Mouse (Mus musculus): Measurements from ENCODE around the gene Tpsab1. TPM values are rescaled to one million over a fixed set of nuclear protein-coding genes. Genes with fewer than 3 reads are reported as not detected.

The Tpsab1 gene
- polyA plus RNA-seq, 1 experiment: 0.44 TPM

DNA sequence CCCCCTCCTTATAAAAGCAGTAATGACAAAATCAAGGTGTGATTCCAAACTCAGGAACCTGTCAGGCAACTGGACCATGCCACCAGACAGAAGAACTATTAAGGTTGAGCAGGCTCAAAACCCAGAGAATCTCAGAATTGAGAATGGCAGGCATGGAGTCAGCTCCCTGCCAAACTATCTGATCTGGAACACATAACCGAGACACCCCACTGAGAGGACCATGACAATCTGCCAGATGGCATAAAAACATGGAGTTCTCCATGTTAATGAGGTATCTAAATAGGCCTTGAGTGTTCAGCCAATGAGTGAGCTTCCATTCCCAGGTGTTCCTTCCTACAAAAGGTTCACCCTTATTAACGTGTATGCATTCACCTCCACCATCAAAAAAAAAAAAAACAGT is 15.9 kb upstream of the Tpsab1 start:
- Histone ChIP-seq H3K27ac (ENCODE audit: control insufficient read depth, insufficient read depth, low read length) (no peak overlapping the region), H3K4me1 (replicated peaks; ENCODE audit: control insufficient read depth, insufficient read depth, low read length) (no peaks in the 10 kb centered on the region), H3K27me3 (ENCODE audit: control insufficient read depth, insufficient read depth, low read length) (no peaks in the 10 kb centered on the region), H3K4me3 (ENCODE audit: control insufficient read depth, insufficient read depth, low read length) (no peak overlapping the region), H3K36me3 (ENCODE audit: control insufficient read depth, insufficient read depth, low read length) (no peaks in the 10 kb centered on the region)
- no peak for DNase-seq
- WGBS: 65% methylated on average over 2 of the region's 2 CpGs
- TF ChIP-seq CTCF (IDR thresholded peaks at IDR 0.05; ENCODE audit: borderline replicate concordance, control insufficient read depth, extremely low read depth, insufficient read depth, low read length, poor library complexity) (no peak), POLR2A (IDR thresholded peaks at IDR 0.05; ENCODE audit: control insufficient read depth, extremely low read depth, insufficient read depth, low read length, poor library complexity) (no peak)

DNA sequence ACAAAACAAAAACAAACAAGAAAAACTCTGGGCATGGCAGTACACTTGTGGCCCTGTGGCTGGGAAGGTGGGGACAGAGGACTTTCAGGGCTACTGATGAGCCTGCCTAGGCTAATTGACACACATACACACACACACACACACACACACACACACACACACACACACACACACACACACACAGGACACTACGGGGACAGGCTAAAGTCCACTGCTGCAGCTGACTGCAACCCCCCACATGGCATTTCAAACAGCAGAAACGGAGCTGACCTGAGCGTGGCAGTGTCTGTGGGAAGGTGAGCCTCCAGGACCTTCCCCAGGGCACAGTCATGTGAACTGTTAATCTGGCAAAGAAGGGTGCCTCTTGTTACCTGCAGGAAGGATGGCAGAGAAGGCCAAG is 3.9 kb downstream of the Tpsab1 start:
- Histone ChIP-seq H3K4me3 (ENCODE audit: control insufficient read depth, insufficient read depth, low read length) (no peak overlapping the region), H3K4me1 (replicated peaks; ENCODE audit: control insufficient read depth, insufficient read depth, low read length) (no peaks in the 10 kb centered on the region), H3K27me3 (ENCODE audit: control insufficient read depth, insufficient read depth, low read length) (no peaks in the 10 kb centered on the region), H3K36me3 (ENCODE audit: control insufficient read depth, insufficient read depth, low read length) (no peaks in the 10 kb centered on the region), H3K27ac (ENCODE audit: control insufficient read depth, insufficient read depth, low read length) (no peak overlapping the region)
- DNase-seq: no peak
- no peak for TF ChIP-seq POLR2A (IDR thresholded peaks at IDR 0.05; ENCODE audit: control insufficient read depth, extremely low read depth, insufficient read depth, low read length, poor library complexity)
- no peak for TF ChIP-seq CTCF (IDR thresholded peaks at IDR 0.05; ENCODE audit: borderline replicate concordance, control insufficient read depth, extremely low read depth, insufficient read depth, low read length, poor library complexity)
- 63% methylated on average over 3 of the region's 3 CpGs for WGBS

DNA sequence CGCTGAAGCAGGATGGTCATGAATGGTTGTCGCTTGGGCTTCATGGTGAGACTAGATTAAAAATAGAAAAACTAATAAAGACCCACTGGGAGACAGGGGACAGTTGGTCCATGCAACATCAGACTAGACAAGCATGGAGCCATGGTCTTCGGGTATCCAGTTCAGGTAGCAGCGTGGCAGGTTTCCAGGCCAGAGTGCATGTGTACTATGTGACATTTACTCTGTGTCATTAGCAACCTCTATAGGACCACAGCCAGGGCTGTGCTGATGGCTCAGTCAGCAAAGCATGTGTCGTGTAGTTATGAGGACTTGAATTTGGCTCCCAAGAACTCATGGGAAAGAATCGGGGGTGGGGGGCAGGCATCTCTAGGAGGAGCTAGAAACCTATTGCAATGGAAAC is 5.4 kb downstream of the Tpsab1 start:
- Histone ChIP-seq H3K4me1 (replicated peaks; ENCODE audit: control insufficient read depth, insufficient read depth, low read length) (no peaks in the 10 kb centered on the region), H3K4me3 (ENCODE audit: control insufficient read depth, insufficient read depth, low read length) (no peak overlapping the region), H3K27ac (ENCODE audit: control insufficient read depth, insufficient read depth, low read length) (no peak overlapping the region), H3K27me3 (ENCODE audit: control insufficient read depth, insufficient read depth, low read length) (no peaks in the 10 kb centered on the region), H3K36me3 (ENCODE audit: control insufficient read depth, insufficient read depth, low read length) (no peaks in the 10 kb centered on the region)
- 91% methylated on average over 6 of the region's 6 CpGs for WGBS
- TF ChIP-seq CTCF (IDR thresholded peaks at IDR 0.05; ENCODE audit: borderline replicate concordance, control insufficient read depth, extremely low read depth, insufficient read depth, low read length, poor library complexity): no peak
- TF ChIP-seq POLR2A (IDR thresholded peaks at IDR 0.05; ENCODE audit: control insufficient read depth, extremely low read depth, insufficient read depth, low read length, poor library complexity): no peak
- DNase-seq: no peak

DNA sequence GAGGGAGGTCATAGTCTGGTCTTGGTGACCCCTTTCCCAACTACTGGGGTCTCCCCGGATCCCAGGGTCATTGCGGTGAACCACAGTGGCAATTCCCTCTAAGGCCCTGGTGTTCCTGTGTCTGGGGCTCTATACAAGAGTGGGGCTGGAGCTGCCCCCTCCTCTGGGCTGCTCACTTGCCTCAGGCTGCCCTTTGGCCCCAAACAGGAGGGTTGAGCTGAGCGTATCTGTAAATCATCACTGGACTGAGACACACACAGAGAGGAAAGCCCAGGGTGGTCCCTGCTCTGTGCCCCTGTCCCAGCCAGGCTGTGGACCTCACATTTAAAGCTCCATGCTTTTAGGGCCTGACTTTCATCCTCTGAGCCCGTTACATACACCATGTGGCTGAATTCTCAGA is 7.1 kb downstream of the Tpsab1 start:
- no peak for TF ChIP-seq POLR2A (IDR thresholded peaks at IDR 0.05; ENCODE audit: control insufficient read depth, extremely low read depth, insufficient read depth, low read length, poor library complexity)
- no peak for TF ChIP-seq CTCF (IDR thresholded peaks at IDR 0.05; ENCODE audit: borderline replicate concordance, control insufficient read depth, extremely low read depth, insufficient read depth, low read length, poor library complexity)
- no peak for DNase-seq
- 88% methylated on average over 4 of the region's 4 CpGs for WGBS
- no peaks in the 10 kb centered on the region for H3K4me1 ChIP-seq (replicated peaks; ENCODE audit: control insufficient read depth, insufficient read depth, low read length)
- H3K27me3 ChIP-seq (ENCODE audit: control insufficient read depth, insufficient read depth, low read length): no peaks in the 10 kb centered on the region
- no peak overlapping the region for H3K4me3 ChIP-seq (ENCODE audit: control insufficient read depth, insufficient read depth, low read length)
- no peaks in the 10 kb centered on the region for H3K36me3 ChIP-seq (ENCODE audit: control insufficient read depth, insufficient read depth, low read length)
- no peak overlapping the region for H3K27ac ChIP-seq (ENCODE audit: control insufficient read depth, insufficient read depth, low read length)

DNA sequence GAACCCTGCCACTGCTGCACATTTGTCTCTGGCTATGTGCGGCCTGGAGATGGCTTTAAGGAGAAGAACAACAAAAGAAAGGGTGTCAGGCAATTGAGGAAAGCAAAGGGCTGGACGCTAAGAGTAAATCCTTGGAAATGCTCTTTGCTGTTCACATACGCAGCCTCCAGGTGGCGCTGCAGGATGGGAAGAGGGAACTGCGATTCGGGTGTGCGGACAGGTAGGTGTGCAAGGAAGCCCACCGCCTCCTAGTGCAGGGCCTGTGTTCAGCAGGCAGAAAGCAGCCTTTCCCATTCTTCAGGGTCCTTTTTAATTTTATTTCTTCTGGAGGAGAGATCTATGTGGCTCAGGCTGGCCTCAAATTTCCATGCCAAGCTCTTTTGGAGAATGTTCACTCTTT is 11.4 kb downstream of the Tpsab1 start:
- WGBS: 5% methylated on average over 8 of the region's 8 CpGs
- TF ChIP-seq POLR2A (IDR thresholded peaks at IDR 0.05; ENCODE audit: control insufficient read depth, extremely low read depth, insufficient read depth, low read length, poor library complexity) (no peak), CTCF (IDR thresholded peaks at IDR 0.05; ENCODE audit: borderline replicate concordance, control insufficient read depth, extremely low read depth, insufficient read depth, low read length, poor library complexity) (peak; percentile 72; the same call in 1 of the 2 replicates)
- H3K27ac ChIP-seq (ENCODE audit: control insufficient read depth, insufficient read depth, low read length): no peak overlapping the region
- no peaks in the 10 kb centered on the region for H3K27me3 ChIP-seq (ENCODE audit: control insufficient read depth, insufficient read depth, low read length)
- DNase-seq: peak; percentile 55
- H3K4me1 ChIP-seq (replicated peaks; ENCODE audit: control insufficient read depth, insufficient read depth, low read length): no peaks in the 10 kb centered on the region
- no peak overlapping the region for H3K4me3 ChIP-seq (ENCODE audit: control insufficient read depth, insufficient read depth, low read length)
- H3K36me3 ChIP-seq (ENCODE audit: control insufficient read depth, insufficient read depth, low read length): no peaks in the 10 kb centered on the region

DNA sequence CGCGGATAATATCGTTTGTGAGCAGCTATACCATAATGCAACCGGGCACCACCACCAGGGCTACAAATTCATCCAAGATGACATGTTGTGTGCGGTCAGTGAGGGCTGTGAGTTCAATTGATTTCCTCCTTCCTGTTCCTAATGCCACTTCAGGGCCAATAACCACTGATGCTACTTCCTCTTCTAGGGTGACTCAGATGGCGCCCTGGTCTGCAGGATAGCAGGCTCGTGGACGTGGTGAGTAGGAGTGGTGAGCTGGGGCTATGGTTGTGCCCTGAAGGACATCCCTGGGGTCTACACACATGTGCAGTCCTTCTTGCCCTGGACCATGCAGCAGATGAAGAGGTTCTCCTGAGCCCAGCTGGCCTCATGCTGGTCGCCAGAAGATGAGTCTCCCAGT is 13.0 kb downstream of the Tpsab1 start:
- TF ChIP-seq POLR2A (IDR thresholded peaks at IDR 0.05; ENCODE audit: control insufficient read depth, extremely low read depth, insufficient read depth, low read length, poor library complexity) (no peak), CTCF (IDR thresholded peaks at IDR 0.05; ENCODE audit: borderline replicate concordance, control insufficient read depth, extremely low read depth, insufficient read depth, low read length, poor library complexity) (no peak)
- Histone ChIP-seq H3K4me3 (ENCODE audit: control insufficient read depth, insufficient read depth, low read length) (no peak overlapping the region), H3K36me3 (ENCODE audit: control insufficient read depth, insufficient read depth, low read length) (no peaks in the 10 kb centered on the region), H3K27ac (ENCODE audit: control insufficient read depth, insufficient read depth, low read length) (no peak overlapping the region), H3K4me1 (replicated peaks; ENCODE audit: control insufficient read depth, insufficient read depth, low read length) (no peaks in the 10 kb centered on the region), H3K27me3 (ENCODE audit: control insufficient read depth, insufficient read depth, low read length) (no peaks in the 10 kb centered on the region)
- DNase-seq: no peak
- WGBS: 14% methylated on average over 9 of the region's 9 CpGs

DNA sequence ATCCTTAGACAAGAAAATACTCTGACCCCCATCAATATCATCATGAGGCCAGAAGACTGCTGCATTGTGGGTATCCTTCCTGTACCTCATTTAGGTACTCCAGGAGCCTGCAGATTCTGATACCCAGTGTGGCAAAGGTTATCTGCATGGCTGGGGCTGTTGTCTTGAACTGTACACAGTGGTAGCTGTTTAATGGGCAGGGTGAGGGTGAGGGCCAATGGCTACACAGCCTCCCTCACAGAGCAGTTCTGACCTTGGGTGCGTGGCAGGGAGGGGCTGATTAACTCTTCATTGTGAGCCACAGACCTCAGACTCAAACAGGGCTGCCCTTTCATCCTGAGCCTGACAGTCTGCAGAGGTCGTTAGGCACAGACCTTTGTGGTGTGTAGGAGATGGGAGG is 22.4 kb downstream of the Tpsab1 start:
- no peak overlapping the region for H3K27ac ChIP-seq (ENCODE audit: control insufficient read depth, insufficient read depth, low read length)
- no peaks in the 10 kb centered on the region for H3K27me3 ChIP-seq (ENCODE audit: control insufficient read depth, insufficient read depth, low read length)
- DNase-seq: no peak
- H3K4me1 ChIP-seq (replicated peaks; ENCODE audit: control insufficient read depth, insufficient read depth, low read length): no peaks in the 10 kb centered on the region
- 29% methylated on average over 2 of the region's 2 CpGs for WGBS
- no peak overlapping the region for H3K4me3 ChIP-seq (ENCODE audit: control insufficient read depth, insufficient read depth, low read length)
- no peaks in the 10 kb centered on the region for H3K36me3 ChIP-seq (ENCODE audit: control insufficient read depth, insufficient read depth, low read length)
- no peak for TF ChIP-seq POLR2A (IDR thresholded peaks at IDR 0.05; ENCODE audit: control insufficient read depth, extremely low read depth, insufficient read depth, low read length, poor library complexity)
